Mouse (Mus musculus) hindbrain, embryonic 16.5 days (tissue): ENCODE results near the gene Dhx30. TPM values are rescaled to one million over a fixed set of nuclear protein-coding genes. Genes with fewer than 3 reads are reported as not detected.
"Not testable (repeated sequence)": the region's sequence is repeated elsewhere in the genome, so short reads cannot be mapped to it uniquely, and the experiment has no call there.

ENCODE experiments used
- ATAC-seq: fragments of 200-750 bp; cut with Nextera tagmentation; 2 replicates; pipeline ENCODE4 v1.8.0; 2017; ENCODE audit warnings: moderate TSS enrichment, moderate library complexity
- H3K27ac ChIP-seq: fragments of 300-500 bp; sonication (generic); 2 replicates; pipeline ENCODE4 v1.5.1; 2014; ENCODE audit warnings: low read depth, mild to moderate bottlenecking, control low read depth, low read length, moderate library complexity
- H3K27me3 ChIP-seq: fragments of 300-500 bp; sonication (generic); replicated peaks from 2 replicates; pipeline ENCODE4 v1.6.1; 2014; ENCODE audit warnings: low read length; ENCODE audit not compliant: control insufficient read depth, insufficient read depth
- H3K36me3 ChIP-seq: fragments of 300-500 bp; sonication (generic); 2 replicates; pipeline ENCODE4 v1.6.1; 2014; ENCODE audit warnings: mild to moderate bottlenecking, low read length, moderate library complexity, mixed read lengths; ENCODE audit not compliant: control insufficient read depth, insufficient read depth
- H3K4me1 ChIP-seq: fragments of 300-500 bp; sonication (generic); 2 replicates; pipeline ENCODE4 v1.6.1; 2014; ENCODE audit warnings: low read depth, low read length; ENCODE audit not compliant: control insufficient read depth, insufficient read depth
- H3K4me2 ChIP-seq: fragments of 300-500 bp; sonication (generic); 2 replicates; pipeline ENCODE4 v1.6.1; 2014; ENCODE audit warnings: mild to moderate bottlenecking, low read length, control low read depth, moderate library complexity
- H3K4me3 ChIP-seq: fragments of 300-500 bp; sonication (generic); 2 replicates; pipeline ENCODE4 v1.5.1; 2014; ENCODE audit warnings: mild to moderate bottlenecking, low read length, control low read depth, moderate library complexity
- H3K9ac ChIP-seq: fragments of 300-500 bp; sonication (generic); 2 replicates; pipeline ENCODE4 v1.6.1; 2014; ENCODE audit warnings: low read depth, mild to moderate bottlenecking, control low read depth, low read length, moderate library complexity
- H3K9me3 ChIP-seq: fragments of 300-500 bp; sonication (generic); 2 replicates; pipeline ENCODE4 v1.6.1; 2014; ENCODE audit warnings: mild to moderate bottlenecking, low read length, moderate library complexity; ENCODE audit not compliant: control insufficient read depth
- WGBS: fragments of 180-500 bp; shearing (Covaris S2); extraction: QIAGEN DNeasy Blood & Tissue Kit; methylation state at CpG from one replicate; pipeline ENCODE4 v1.1.7; 2014; 5-methylcytosine and 5-hydroxymethylcytosine counted together
- polyA plus RNA-seq: library from polyadenylated mRNA; unstranded; fragments of >200 nt; fragmentation: Nextera tagmentation; extraction: Ambion mirVana; gene quantifications from 2 replicates; pipeline ENCODE4 v1.2.1, GENCODE M21; 2015

Dhx30 gene
- 154 and 170 TPM in 2 replicates for polyA plus RNA-seq

DNA sequence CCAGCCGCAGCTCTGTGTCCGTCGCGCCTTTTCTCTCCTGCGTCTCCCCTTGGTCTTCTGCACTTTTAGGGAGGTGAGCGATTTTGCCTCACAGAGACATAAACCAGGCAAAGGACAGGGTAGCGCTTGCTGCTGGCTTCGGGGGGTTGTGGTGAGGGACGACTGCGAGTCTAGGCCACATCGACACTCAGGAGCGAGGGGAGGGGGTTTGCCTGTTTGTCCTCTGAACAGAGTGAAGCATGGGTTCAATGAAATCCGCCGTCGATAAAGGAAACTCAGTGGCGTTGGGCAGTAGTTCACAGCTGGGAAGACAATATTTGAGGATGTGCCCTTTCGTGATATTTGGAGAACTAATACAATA, at the start of gene Dhx30:
TSS of gene Dhx30 (minus strand) at position 52 of the 361 bp plus-strand sequence.
- peak within 1 kb of the TSS; percentile 79 for H3K4me3 ChIP-seq
- peak within 1 kb of the TSS; percentile 96 for H3K27ac ChIP-seq
- peak within 1 kb of the TSS; percentile 80 for H3K4me2 ChIP-seq
- peak within 1 kb of the TSS; percentile 93 for H3K9ac ChIP-seq
- H3K9me3 ChIP-seq = no peaks in the 10 kb centered on the region
- no peaks in the 10 kb centered on the region for H3K27me3 ChIP-seq
- 1% methylated on average over 17 of the region's 17 CpGs for WGBS
- peaks cover 6% of the 10 kb centered on the region for H3K36me3 ChIP-seq
- peaks cover 16% of the 10 kb centered on the region for H3K4me1 ChIP-seq
- peak; percentile 44 for ATAC-seq

DNA sequence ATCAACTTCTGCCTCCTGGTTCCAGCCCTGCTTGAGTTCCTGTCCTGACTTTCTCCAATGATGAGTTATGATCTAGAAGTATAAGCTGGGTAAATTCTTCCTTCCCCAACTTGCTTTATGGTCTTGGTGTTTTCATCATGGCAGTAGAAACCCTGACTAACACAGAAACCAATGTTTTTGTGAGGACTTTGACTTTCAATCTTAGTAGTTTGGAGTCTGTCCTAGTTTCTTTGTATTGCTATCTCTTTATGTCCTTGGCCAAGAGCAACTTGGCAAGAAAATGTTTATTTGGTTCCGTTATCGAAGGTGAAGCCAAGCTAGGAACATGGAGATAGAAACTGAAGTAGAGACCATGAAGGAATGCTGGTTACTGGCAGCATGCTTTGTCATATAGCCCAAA, 45.4 kb upstream of the Dhx30 start:
- ATAC-seq = no peak
- Histone ChIP-seq H3K36me3 (peaks cover 24% of the 10 kb centered on the region), H3K4me1 (no peaks in the 10 kb centered on the region), H3K27me3 (no peaks in the 10 kb centered on the region), H3K4me3 (no peak overlapping the region), H3K27ac (no peak overlapping the region), H3K4me2 (no peak overlapping the region), H3K9ac (no peak overlapping the region), H3K9me3 (no peaks in the 10 kb centered on the region)
- WGBS = 94% methylated on average over 2 of the region's 2 CpGs

DNA sequence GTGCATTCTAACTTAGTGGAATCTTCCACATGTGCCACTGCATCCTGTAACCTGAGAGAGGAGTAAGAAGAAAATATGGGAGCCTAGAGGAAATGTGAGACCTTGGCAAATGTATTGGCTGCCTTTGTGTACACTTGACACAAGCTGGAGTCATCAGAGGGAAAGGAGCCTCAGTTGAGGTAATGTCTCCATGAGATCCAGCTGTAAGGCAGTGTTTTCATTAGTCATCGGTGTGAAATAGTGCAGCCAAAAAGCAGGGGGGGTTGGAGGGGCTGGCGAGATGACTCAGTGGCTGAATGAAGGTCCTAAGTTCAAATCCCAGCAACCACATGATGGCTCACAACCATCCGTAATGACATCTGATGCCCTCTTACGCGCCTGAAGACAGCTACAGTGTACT, 44.8 kb upstream of the Dhx30 start:
- Histone ChIP-seq H3K27me3 (no peaks in the 10 kb centered on the region), H3K4me3 (no peak overlapping the region), H3K36me3 (peaks cover 25% of the 10 kb centered on the region), H3K4me1 (no peaks in the 10 kb centered on the region), H3K27ac (no peak overlapping the region), H3K9me3 (no peaks in the 10 kb centered on the region), H3K9ac (no peak overlapping the region), H3K4me2 (no peak overlapping the region)
- 92% methylated on average over 5 of the region's 5 CpGs for WGBS
- no peak for ATAC-seq

DNA sequence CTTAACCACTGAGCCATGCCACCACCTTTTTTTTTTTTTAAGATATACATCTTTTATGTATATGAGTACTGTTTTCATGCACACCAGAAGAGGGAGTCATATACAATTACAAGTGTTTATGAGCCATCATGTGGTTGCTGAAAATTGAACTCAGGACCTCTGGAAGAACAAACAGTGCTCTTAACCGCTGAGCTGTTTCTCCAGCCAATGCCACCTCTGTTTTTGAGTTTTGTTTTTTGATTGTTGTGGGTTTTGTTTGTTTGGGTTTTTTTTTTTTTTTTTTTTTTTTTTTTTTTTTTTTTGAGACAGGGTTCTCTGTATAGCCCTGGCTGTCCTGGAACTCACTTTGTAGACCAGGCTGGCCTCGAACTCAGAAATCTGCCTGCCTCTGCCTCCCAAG, 42.9 kb upstream of the Dhx30 start:
- not testable (repeated sequence) for H3K4me3 ChIP-seq, H3K27me3 ChIP-seq, H3K4me1 ChIP-seq, H3K9ac ChIP-seq, H3K4me2 ChIP-seq, ATAC-seq, H3K27ac ChIP-seq, H3K9me3 ChIP-seq
- WGBS = 100% methylated on average over 2 of the region's 2 CpGs
- peaks cover 19% of the 10 kb centered on the region for H3K36me3 ChIP-seq

DNA sequence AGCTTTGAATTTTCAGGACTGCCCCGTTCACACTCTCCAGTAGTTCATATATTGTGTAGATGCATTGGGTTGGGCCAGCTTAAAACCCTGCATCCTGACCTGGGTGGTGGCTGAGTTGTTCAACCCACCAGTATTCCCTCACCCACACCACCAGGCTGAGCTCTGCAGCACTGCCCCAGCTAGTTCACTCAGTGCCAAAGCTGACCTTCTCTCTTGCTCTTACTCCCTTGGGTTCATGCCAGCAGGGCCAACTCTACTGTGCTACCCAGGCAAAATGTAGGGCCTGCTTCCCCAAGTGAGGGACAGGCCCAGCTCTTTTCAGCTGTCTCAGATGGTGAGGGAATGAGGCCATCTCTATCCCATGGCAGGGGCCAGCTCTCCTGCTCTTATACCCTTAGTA, 41.4 kb upstream of the Dhx30 start:
- Histone ChIP-seq H3K4me1 (no peaks in the 10 kb centered on the region), H3K4me2 (no peak overlapping the region), H3K4me3 (no peak overlapping the region), H3K36me3 (peaks cover 15% of the 10 kb centered on the region), H3K27me3 (no peaks in the 10 kb centered on the region), H3K27ac (no peak overlapping the region), H3K9ac (no peak overlapping the region), H3K9me3 (no peaks in the 10 kb centered on the region)
- ATAC-seq = no peak
- WGBS = 100% methylated on average over 1 of the region's 1 CpGs

DNA sequence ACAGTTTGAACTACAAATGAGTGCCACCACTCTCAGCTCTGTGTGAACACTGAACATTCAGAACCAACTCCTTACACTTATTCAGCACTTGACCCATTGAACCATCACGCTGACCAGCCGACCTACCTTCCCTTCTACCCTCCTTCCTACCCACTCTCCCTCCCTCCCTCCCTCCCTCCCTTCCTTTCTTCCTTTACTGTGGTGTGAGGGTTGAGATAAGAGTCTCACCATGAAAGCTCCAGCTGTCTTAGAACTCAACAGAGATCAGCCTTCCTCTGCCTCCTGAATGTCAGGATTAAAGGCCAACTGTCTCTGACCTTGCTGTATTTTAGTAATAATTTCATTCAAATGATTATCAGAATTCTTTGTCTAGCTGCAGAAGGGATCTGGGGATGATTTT, 31.0 kb upstream of the Dhx30 start:
- peaks cover 18% of the 10 kb centered on the region for H3K36me3 ChIP-seq
- H3K27ac ChIP-seq = no peak overlapping the region

DNA sequence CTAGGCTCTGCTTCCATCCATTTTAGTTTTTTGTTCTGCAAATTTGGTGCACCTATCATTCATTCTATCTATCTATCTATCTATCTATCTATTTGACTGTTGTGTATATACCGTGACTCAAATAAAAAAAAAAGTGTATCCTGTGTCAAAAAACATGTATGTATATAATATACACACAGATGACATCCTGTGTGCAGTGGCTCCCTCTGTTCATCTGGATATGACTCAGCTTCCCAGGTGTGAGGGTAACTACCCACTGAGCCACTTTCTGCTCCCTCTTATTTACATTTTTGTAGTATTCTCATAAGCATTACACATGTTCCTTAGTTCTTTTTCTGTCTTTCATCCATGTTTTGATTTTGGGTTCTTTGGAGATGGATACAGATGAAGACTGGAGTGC, 24.5 kb upstream of the Dhx30 start:
- H3K27me3 ChIP-seq = no peaks in the 10 kb centered on the region
- no peak for ATAC-seq
- no peaks in the 10 kb centered on the region for H3K9me3 ChIP-seq
- no peak overlapping the region for H3K27ac ChIP-seq
- H3K4me1 ChIP-seq = no peaks in the 10 kb centered on the region
- no peak overlapping the region for H3K4me2 ChIP-seq
- H3K9ac ChIP-seq = no peak overlapping the region
- 100% methylated on average over 1 of the region's 1 CpGs for WGBS
- no peak overlapping the region for H3K4me3 ChIP-seq
- H3K36me3 ChIP-seq = no peaks in the 10 kb centered on the region; the same call in 1 of the 2 replicates

More for the DNA sequence above, 31.0 kb upstream of the Dhx30 start:
- WGBS = 92% methylated on average over 2 of the region's 2 CpGs
- no peak for ATAC-seq
- Histone ChIP-seq H3K9me3 (no peaks in the 10 kb centered on the region), H3K4me1 (no peaks in the 10 kb centered on the region), H3K9ac (no peak overlapping the region), H3K4me3 (no peak overlapping the region), H3K4me2 (no peak overlapping the region), H3K27me3 (no peaks in the 10 kb centered on the region)

DNA sequence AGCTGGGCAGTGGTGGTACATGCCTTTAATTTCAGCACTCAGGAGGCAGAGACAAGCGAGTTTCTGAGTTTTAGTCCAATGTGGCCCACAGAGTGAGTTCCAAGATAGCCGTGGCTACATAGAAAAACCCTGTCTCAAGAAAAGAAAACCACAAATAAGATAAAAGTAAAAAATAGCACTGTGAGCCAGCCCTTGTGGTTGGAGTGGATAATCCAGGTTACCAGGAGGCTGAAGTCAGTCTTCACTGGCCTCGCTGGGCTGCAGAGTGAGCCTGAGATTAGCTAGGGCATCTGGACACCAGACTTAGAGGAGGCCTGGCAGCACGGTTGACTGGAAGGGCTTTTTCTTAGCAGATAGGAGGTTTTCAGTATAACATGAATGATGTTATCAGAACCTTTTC, 21.5 kb upstream of the Dhx30 start:
- Histone ChIP-seq H3K9me3 (no peaks in the 10 kb centered on the region), H3K36me3 (peaks cover 9% of the 10 kb centered on the region), H3K27me3 (no peaks in the 10 kb centered on the region), H3K4me3 (no peak overlapping the region), H3K27ac (no peak overlapping the region), H3K4me2 (no peak overlapping the region), H3K4me1 (peaks cover 10% of the 10 kb centered on the region), H3K9ac (no peak overlapping the region)
- WGBS = 87% methylated on average over 4 of the region's 4 CpGs
- no peak for ATAC-seq

DNA sequence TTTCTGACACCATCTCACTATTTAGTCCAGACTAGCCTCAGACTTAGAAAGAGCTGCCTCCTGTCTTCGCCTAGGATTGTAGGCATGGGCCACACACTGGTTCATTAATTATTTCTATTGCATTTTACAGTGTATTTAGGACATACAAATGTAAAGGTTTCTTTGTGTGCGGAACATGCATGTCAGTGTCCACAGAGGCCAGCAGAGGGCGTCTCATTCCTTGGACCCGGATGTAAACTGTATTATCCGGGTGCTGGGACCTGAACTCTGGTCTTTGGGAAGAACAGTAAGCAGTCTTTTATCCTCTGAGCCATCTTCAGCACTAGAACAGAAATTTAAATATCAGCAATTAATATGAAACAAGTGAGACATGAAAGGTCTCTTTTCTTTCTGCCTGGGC, 16.5 kb upstream of the Dhx30 start:
- Histone ChIP-seq H3K27ac (no peak overlapping the region), H3K4me3 (no peak overlapping the region), H3K27me3 (no peaks in the 10 kb centered on the region), H3K4me1 (peaks cover 27% of the 10 kb centered on the region), H3K9ac (no peak overlapping the region), H3K9me3 (no peaks in the 10 kb centered on the region), H3K4me2 (0 out of 2 replicates have a peak overlapping the region, but pooled peaks have one; percentile 12), H3K36me3 (peaks cover 9% of the 10 kb centered on the region)
- ATAC-seq = no peak
- 84% methylated on average over 5 of the region's 5 CpGs for WGBS

DNA sequence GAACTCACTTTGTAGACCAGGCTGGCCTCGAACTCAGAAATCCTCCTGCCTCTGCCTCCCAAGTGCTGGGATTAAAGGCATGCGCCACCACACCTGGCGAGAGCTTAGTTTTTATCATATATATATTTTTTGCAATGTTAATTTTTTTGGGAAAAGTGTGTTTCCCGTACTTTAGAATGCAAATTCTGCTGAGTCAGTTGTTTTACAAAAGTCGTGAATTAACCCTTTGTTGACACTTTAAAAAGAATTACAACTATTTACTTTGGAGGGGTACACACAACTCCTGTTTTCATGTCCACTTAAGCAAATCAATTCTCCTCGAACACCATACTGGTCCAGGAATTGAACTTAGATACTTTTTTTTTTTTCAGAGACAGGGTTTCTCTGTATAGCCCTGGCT, 15.3 kb upstream of the Dhx30 start:
- 69% methylated on average over 6 of the region's 6 CpGs for WGBS
- Histone ChIP-seq H3K9ac (no peak overlapping the region), H3K4me2 (peak overlapping the region; percentile 65), H3K27ac (no peak overlapping the region), H3K9me3 (no peaks in the 10 kb centered on the region), H3K4me1 (peaks cover 27% of the 10 kb centered on the region), H3K36me3 (peaks cover 9% of the 10 kb centered on the region), H3K4me3 (peak overlapping the region; percentile 82), H3K27me3 (no peaks in the 10 kb centered on the region)
- ATAC-seq = no peak
